Mouse (Mus musculus) lung, postnatal 0 days (tissue): Measurements from ENCODE around the gene Echdc2. TPM values are rescaled to one million over a fixed set of nuclear protein-coding genes. Genes with fewer than 3 reads are reported as not detected.
"Not testable (repeated sequence)": the region's sequence is repeated elsewhere in the genome, so short reads cannot be mapped to it uniquely, and the experiment has no call there.

Experiments used
- ATAC-seq: fragments of 200-750 bp; cut with Nextera tagmentation; 2 replicates; pipeline ENCODE4 v1.8.0; 2017; ENCODE audit warnings: moderate library complexity
- DNase-seq: peaks from one replicate; pipeline ENCODE4 v3.0.0-alpha.2; 2016; ENCODE audit warnings: low spot score
- H3K27ac ChIP-seq: fragments of 300-500 bp; sonication (generic); 2 replicates; pipeline ENCODE4 v1.5.1; 2014; ENCODE audit warnings: antibody characterized with exemption, mild to moderate bottlenecking, low read length, mixed read lengths
- H3K27me3 ChIP-seq: fragments of 300-500 bp; sonication (generic); replicated peaks from 2 replicates; pipeline ENCODE4 v1.6.1; 2014; ENCODE audit warnings: low read length, mixed read lengths; ENCODE audit not compliant: insufficient read depth
- H3K36me3 ChIP-seq: fragments of 300-500 bp; sonication (generic); 2 replicates; pipeline ENCODE4 v1.6.1; 2014; ENCODE audit warnings: low read length, mixed read lengths; ENCODE audit not compliant: insufficient read depth
- H3K4me1 ChIP-seq: fragments of 300-500 bp; sonication (generic); 2 replicates; pipeline ENCODE4 v1.6.1; 2014; ENCODE audit warnings: antibody characterized with exemption, low read depth, low read length, mixed read lengths; ENCODE audit not compliant: insufficient read depth
- H3K4me2 ChIP-seq: fragments of 300-500 bp; sonication (generic); replicated peaks from 2 replicates; pipeline ENCODE4 v1.6.1; 2014; ENCODE audit warnings: low read depth, mild to moderate bottlenecking, low read length, moderate library complexity, mixed read lengths
- H3K4me3 ChIP-seq: fragments of 300-500 bp; sonication (generic); 2 replicates; pipeline ENCODE4 v1.5.1; 2014; ENCODE audit warnings: low read depth, low read length
- H3K9ac ChIP-seq: fragments of 300-500 bp; sonication (generic); replicated peaks from 2 replicates; pipeline ENCODE4 v1.6.1; 2014; ENCODE audit warnings: low read depth, mild to moderate bottlenecking
- H3K9me3 ChIP-seq: fragments of 300-500 bp; sonication (generic); 2 replicates; pipeline ENCODE4 v1.6.1; 2016; ENCODE audit warnings: low read length, mixed read lengths
- CTCF ChIP-seq: IDR thresholded peaks from 2 replicates; pipeline ENCODE4 v1.5.1; 2016; ENCODE audit warnings: antibody characterized with exemption, mild to moderate bottlenecking
- EP300 ChIP-seq: IDR thresholded peaks from 2 replicates; pipeline ENCODE4 v1.6.1; 2016; ENCODE audit warnings: antibody characterized with exemption, mild to moderate bottlenecking, control low read depth
- WGBS: fragments of 180-500 bp; shearing (Covaris S2); extraction: QIAGEN DNeasy Blood & Tissue Kit; methylation state at CpG from one replicate; pipeline ENCODE4 v1.1.7; 2014; 5-methylcytosine and 5-hydroxymethylcytosine counted together
- polyA plus RNA-seq: library from polyadenylated mRNA; unstranded; fragments of >200 nt; fragmentation: Nextera tagmentation; extraction: Ambion mirVana; gene quantifications from 2 replicates; pipeline ENCODE4 v1.2.1, GENCODE M21; 2015

The Echdc2 gene
- polyA plus RNA-seq, 1 experiment from 2014 or later = 52.8 TPM

DNA sequence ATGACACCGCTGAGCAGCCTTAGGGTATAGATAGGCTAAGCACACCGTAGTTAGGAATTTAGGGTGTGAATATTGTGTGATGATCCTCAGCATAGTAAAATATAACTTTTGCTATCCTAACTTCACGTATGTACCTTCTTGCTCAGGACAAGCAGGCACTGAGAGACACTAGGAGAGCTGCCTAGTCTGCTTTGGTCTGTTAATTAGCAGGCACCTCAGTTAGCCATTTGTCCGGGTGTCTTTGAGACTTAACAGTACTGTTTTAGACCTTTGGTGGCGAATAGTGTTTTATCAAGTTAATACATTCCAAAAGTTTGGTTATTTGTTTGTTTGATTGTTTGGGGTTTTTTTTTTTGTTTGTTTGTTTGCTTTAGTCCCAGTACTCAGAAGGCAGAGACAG is 37.7 kb upstream of the Echdc2 start:
- Histone ChIP-seq H3K36me3 (no peaks in the 10 kb centered on the region), H3K4me2 (no peak overlapping the region), H3K9ac (no peak overlapping the region), H3K4me1 (no peaks in the 10 kb centered on the region), H3K27ac (no peak overlapping the region), H3K9me3 (no peaks in the 10 kb centered on the region), H3K27me3 (no peaks in the 10 kb centered on the region), H3K4me3 (no peak overlapping the region)
- TF ChIP-seq EP300 = no peak
- no peak for TF ChIP-seq CTCF
- DNase-seq = no peak
- 87% methylated on average over 5 of the region's 5 CpGs for WGBS
- no peak for ATAC-seq

DNA sequence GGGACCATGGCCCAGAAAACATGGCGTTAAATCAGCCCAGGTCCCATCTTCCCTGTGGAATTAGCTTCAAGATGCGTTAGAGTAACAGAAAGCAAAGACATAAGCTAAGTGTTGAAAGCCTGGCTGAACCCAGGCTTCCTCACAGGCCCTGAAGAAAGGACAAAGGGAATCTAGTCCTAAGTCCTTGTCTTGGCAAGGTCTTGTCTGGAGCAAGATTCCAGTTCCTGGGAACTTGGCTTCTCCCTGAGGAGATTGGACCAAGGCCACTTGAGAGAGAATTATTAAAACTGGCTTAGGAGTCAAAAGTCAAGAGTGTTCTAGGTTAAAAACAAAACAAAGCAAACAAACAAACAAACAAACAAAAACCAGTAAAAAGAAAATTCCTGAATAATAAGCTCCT is 36.9 kb upstream of the Echdc2 start:
- H3K27me3 ChIP-seq = no peaks in the 10 kb centered on the region
- no peaks in the 10 kb centered on the region for H3K9me3 ChIP-seq
- DNase-seq = no peak
- no peak overlapping the region for H3K4me2 ChIP-seq
- no peak overlapping the region for H3K27ac ChIP-seq
- no peak overlapping the region for H3K9ac ChIP-seq
- ATAC-seq = no peak
- H3K36me3 ChIP-seq = no peaks in the 10 kb centered on the region
- TF ChIP-seq CTCF (no peak), EP300 (no peak)
- no peak overlapping the region for H3K4me3 ChIP-seq
- 91% methylated on average over 2 of the region's 2 CpGs for WGBS
- no peaks in the 10 kb centered on the region for H3K4me1 ChIP-seq

DNA sequence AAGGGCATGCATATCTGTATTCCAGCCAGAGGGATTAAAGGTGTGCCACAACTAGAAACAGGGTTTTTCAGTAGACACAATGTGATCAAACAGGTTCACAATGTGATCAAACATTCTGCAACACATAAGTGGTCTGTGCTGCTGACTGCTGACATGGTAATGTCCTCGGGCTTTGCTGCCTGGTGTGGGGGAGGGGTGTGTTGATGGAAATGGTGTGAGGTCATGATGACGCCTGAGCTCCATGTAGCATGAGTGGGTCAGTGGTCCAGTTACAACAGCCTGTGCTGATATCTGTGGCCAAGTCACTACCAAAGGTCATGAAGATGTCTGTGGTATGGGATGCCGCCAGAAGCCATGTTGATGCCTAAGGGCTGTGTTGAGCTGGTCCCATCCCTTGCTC is 34.8 kb upstream of the Echdc2 start:
- H3K4me2 ChIP-seq = no peak overlapping the region
- no peaks in the 10 kb centered on the region for H3K9me3 ChIP-seq
- no peak overlapping the region for H3K4me3 ChIP-seq
- 70% methylated on average over 3 of the region's 3 CpGs for WGBS
- H3K27ac ChIP-seq = no peak overlapping the region
- DNase-seq = no peak
- H3K9ac ChIP-seq = no peak overlapping the region
- TF ChIP-seq CTCF (no peak), EP300 (no peak)
- no peaks in the 10 kb centered on the region for H3K27me3 ChIP-seq
- no peak for ATAC-seq
- no peaks in the 10 kb centered on the region for H3K36me3 ChIP-seq
- H3K4me1 ChIP-seq = no peaks in the 10 kb centered on the region

DNA sequence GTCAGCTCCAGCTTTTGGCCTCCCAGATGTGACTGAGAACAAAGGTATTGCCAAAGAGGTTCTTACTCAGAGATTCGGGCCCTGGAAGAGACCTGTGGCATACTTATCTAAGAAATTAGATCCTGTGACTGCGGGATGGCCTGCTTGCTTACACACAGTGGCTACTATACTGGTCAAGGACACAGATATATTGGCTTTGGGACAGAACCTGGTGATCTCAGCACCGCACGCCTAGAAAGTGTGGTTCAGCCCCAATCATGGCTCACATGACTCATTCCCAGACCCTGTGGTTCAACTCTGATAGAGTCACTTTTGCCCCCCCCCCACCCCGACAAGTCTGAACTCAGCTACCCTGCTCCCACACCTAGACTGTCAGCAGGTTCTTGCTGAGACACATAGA is 28.3 kb upstream of the Echdc2 start:
- Histone ChIP-seq H3K27ac (no peak overlapping the region), H3K4me2 (no peak overlapping the region), H3K4me3 (no peak overlapping the region), H3K36me3 (no peaks in the 10 kb centered on the region), H3K27me3 (no peaks in the 10 kb centered on the region), H3K9ac (no peak overlapping the region), H3K4me1 (no peaks in the 10 kb centered on the region), H3K9me3 (no peaks in the 10 kb centered on the region)
- DNase-seq (no peak), ATAC-seq (no peak)
- TF ChIP-seq CTCF (no peak), EP300 (no peak)
- WGBS = 75% methylated on average over 5 of the region's 5 CpGs

DNA sequence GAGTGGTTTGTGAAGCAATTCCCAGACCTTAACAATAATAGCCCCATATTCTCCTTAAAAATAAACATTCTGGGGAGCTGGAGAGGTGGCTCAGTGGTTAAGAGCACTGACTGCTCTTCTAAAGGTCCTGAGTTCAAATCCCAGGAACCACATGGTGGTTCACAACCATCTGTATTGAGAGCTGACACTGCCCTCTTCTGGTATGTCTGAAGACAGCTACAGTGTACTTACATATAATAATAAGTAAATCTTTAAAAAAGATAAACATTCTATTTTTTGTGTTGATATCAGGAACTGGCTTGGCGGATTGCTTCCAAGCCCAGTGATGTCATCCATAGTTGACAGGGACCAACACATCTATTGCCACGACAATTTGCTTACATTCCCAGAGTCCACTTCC is 22.1 kb upstream of the Echdc2 start:
- not testable (repeated sequence) for ATAC-seq, H3K27ac ChIP-seq, H3K4me2 ChIP-seq, H3K4me1 ChIP-seq, H3K4me3 ChIP-seq, H3K9ac ChIP-seq, H3K9me3 ChIP-seq, H3K27me3 ChIP-seq, DNase-seq, H3K36me3 ChIP-seq
- WGBS = 64% methylated on average over 2 of the region's 2 CpGs
- 0 out of 2 replicates have a peak, but pooled peaks have one; percentile 18 for TF ChIP-seq CTCF

DNA sequence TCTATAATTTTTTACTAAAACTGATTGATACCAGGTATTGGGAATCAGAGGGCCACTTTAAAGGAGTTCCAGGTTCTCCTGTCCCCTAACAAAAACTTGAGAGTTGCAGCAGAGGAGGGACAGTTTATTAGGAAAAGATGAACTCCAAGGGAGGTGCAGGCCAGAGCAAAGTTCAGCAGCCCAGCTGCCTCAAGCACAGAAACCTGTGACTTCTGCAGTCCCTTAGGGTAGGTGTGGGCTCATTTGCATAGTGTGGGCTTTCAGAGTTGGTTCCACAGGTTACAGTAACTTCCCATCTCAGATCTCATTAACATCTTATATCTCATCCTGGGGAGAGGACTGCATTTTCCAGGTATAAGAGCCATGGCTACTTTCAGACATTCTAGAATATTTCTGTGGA is 21.5 kb upstream of the Echdc2 start:
- no peaks in the 10 kb centered on the region for H3K4me1 ChIP-seq
- H3K9me3 ChIP-seq = no peaks in the 10 kb centered on the region
- TF ChIP-seq EP300 = no peak
- TF ChIP-seq CTCF = no peak
- H3K4me2 ChIP-seq = no peak overlapping the region
- H3K27ac ChIP-seq = no peak overlapping the region
- no peak overlapping the region for H3K4me3 ChIP-seq
- H3K27me3 ChIP-seq = no peaks in the 10 kb centered on the region
- ATAC-seq (no peak), DNase-seq (no peak)
- H3K36me3 ChIP-seq = no peaks in the 10 kb centered on the region
- H3K9ac ChIP-seq = no peak overlapping the region

DNA sequence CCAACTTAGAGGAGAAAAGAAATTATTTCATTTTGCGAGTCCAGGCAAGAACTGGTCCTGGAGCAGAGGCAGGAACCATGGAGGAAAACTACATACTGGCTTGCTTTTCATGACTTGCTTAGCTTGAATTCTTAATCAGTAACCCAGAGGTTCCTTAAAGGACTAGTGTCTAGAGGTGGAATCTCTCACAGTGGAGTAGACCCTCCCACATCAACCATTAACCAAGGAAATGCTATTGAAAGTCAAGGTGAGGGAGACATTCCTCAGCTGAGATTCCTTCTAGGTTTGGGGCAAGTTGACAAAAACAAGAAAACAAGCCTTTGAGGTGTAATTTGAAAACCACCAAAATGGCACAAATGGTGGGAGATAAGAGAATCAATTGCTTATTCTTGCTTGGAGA is 20.4 kb upstream of the Echdc2 start, which contains the start of gene Scp2:
Gene Scp2, minus strand, starts transcription at position 119 of the 400 bp plus-strand sequence.
- Histone ChIP-seq H3K9me3 (no peaks in the 10 kb centered on the region), H3K4me1 (no peaks in the 10 kb centered on the region), H3K9ac (no peak within 1 kb of the TSS)

DNA sequence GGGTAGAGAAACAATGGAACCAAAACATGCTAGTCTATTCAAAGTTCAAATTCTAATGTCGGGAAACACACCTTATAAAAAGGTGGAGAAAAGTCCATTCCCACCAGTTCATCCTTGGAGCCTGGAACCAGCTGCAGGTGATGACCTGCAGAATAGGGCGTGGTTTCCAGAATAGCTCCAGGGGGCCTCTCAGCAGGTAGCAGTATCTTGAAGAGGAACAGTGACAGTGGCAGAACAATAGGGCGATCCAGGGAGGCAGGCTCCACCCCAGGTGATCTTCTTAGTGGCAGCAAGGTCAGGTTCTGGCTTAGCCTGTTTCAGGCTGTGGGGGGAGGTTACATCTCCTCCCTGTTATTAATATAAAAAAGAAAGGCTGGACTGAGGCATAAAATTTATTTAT is 19.7 kb upstream of the Echdc2 start:
- not testable (repeated sequence) for H3K27ac ChIP-seq, H3K9ac ChIP-seq, ATAC-seq, H3K4me2 ChIP-seq, H3K4me1 ChIP-seq, H3K9me3 ChIP-seq, H3K27me3 ChIP-seq, H3K36me3 ChIP-seq, H3K4me3 ChIP-seq, DNase-seq
- WGBS = 41% methylated on average over 3 of the region's 3 CpGs

More for the DNA sequence above, 20.4 kb upstream of the Echdc2 start, which contains the start of gene Scp2:
- TF ChIP-seq EP300 = no peak
- TF ChIP-seq CTCF = no peak
- DNase-seq = no peak
- Histone ChIP-seq H3K27me3 (no peaks in the 10 kb centered on the region), H3K27ac (no peak within 1 kb of the TSS), H3K36me3 (no peaks in the 10 kb centered on the region), H3K4me3 (no peak within 1 kb of the TSS), H3K4me2 (no peak within 1 kb of the TSS)
- ATAC-seq = no peak
- WGBS = 76% methylated on average over 1 of the region's 1 CpGs

DNA sequence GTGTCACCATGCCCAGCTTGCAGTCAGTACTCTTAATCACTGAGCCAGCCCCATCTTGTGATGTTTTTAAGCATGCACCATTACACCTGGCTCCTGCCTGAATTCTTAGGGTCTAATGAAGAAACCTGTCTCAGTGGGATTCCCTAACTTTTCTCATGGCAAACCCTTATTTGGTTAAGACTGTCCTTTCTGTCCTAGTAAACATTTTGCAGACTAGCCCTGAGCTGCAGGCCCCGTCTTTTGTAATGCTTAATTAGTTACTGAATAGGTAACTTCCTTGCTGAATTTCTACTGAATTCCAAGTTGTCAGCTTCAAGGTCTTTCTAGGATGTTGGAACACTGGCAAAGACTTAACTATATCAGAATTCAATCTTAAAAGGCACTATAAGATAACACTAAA is 10.1 kb upstream of the Echdc2 start:
- H3K4me3 ChIP-seq, H3K36me3 ChIP-seq, H3K27me3 ChIP-seq, H3K4me2 ChIP-seq, ATAC-seq, H3K4me1 ChIP-seq, H3K27ac ChIP-seq, H3K9ac ChIP-seq, DNase-seq, H3K9me3 ChIP-seq: not testable (repeated sequence)
- 79% methylated on average over 1 of the region's 1 CpGs for WGBS
